Mouse (Mus musculus): Measurements from ENCODE around the gene Pard3b.

- TF ChIP-seq GATA1 (IDR thresholded peaks at IDR 0.05; ENCODE audit: borderline replicate concordance, low read length) (no peak), FLI1 (IDR thresholded peaks at IDR 0.05; ENCODE audit: low read length) (no peak)
These were observed 912.9 kb downstream of the Pard3b start for GRCm38 (mm10) chr1:62551516-62551915.

Data from megakaryocyte, embryonic 14.5 days (primary cell).